Mouse (Mus musculus) MEL-GATA-1-ER (cell line): Measurements from ENCODE around the gene Lbx2.

ENCODE experiments used
- DNase-seq: peaks from one replicate; pipeline ENCODE4 v3.0.0-alpha.2; 2012; ENCODE audit warnings: low read depth; ENCODE audit errors: extremely low read depth

Gene Lbx2

GRCm38 (mm10) chr6:83070311-83071219, 15.6 kb upstream of the Lbx2 start:
- no peak for DNase-seq

DNA sequence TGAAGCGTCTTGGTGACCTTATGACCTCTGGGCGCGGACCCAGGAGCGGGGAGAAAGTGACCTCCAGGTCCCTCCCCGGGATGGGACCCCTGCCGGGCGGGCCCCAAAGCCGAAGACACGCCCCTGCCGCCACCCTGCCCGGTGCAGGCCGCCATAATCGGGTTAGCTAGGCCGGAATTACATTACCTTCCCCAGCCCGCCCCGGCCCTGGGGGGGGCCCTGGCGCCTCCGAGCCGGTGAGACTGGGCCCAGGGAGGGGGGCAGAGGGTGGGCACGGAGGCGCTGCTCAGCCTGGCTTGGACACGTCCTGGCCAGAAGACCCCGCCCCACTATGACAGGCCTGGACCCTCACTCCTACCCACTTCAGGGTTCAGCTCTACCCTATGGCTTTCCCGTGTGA, 14.9 kb upstream of the Lbx2 start:
- no peak for DNase-seq

GRCm38 (mm10) chr6:83074979-83075378, 11.2 kb upstream of the Lbx2 start:
- DNase-seq = no peak

DNA sequence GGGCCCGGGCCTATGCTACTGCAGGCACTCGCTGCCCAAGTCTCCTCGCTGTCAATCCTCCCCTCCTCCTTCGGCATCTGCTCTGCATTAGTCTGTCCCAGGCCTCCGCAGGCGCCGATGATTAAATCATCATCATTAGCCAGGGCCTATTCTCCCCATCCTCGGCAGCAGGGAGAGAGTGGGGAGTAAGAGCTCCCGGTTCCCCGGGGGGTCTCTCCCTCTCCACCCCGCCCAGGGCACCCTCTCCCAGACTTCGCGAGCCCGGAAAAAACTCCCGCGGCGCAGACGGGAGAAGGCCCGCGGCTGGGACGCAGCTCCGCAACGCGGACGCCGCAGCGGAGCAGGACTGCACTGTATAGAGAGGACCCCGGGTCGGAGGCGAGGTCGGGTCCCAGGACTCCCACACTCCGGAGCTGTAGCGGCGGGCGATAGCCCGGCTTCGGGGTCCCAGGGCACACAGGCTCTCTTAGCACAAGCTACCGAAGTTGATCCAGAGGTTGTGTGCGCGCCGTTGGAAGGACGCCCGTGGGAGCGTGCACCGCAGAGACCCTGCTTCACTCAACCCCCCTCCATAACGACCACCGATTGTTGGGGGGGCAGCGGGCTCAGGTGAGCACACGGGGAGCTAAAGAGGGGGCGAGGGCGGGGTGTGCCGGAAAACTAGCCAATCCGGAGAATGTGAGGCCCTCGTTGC, 8.4 kb upstream of the Lbx2 start, which contains the start of gene Pcgf1:
Pcgf1 (plus strand) TSS at position 240 of the 694 bp plus-strand sequence.
- DNase-seq = peak; percentile 15

DNA sequence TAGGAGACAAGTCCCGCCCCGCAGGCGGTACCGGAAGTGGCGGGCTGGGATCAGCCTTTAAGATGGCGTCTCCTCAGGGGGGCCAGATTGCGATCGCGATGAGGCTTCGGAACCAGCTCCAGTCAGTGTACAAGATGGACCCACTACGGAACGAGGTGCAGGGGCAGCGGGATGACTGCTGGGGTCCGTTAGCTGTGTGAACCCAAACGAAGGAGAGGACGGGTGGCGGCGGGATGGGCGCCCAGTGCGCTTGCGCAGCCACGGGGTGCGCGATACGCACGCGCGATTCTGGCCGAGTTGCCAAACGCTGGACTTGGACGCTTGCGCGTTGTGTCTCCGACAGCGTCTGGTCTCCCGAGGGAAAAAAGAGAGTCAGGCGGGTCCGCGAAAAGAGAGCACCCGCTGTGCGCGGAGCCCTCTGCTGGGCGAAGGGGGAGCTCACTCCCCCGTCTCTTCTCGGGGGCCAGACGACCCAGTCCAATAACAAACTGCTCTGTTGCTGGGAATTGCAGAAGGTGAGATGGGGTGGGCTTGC, 7.8 kb upstream of the Lbx2 start:
- DNase-seq = peak; percentile 89

DNA sequence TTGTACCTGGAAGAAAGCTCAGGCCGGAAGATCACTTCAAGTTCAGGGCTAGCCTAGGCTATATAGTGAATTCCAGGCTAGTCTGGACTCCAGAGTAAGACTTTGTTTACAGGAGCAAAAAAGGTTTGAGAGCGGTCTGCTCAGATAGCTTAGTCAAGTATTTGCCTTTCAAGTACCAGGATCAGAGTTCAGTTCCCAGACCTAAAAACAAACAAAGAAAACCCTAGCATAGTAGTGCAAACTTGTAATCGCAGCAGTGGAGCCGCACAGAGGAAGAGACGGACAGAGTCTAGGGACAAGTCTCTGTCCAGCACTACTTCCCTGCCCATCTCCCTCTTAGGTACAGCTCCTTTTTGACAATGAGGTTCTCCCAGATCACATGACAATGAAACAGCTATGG, 6.0 kb upstream of the Lbx2 start:
- no peak for DNase-seq

DNA sequence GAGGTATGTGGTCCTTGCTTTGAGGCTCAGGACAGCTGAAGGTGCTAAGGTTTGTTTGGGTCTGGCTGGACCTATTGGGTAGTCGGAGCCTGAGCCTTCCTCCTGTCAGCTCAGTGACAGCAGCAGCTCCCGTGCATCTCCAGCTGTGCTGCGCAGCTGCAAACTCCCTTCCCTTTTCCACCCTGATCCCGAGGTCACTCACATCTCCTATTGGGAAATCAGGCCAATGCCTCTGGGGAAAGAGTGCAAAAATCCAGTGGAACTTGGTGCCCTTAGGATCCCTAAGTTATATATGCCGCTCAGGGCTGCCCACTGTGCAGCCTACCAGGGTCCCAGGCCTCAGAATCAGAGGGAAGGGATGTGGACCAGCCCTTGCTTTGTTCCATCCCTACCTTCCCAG, 2.7 kb upstream of the Lbx2 start:
- DNase-seq = no peak

DNA sequence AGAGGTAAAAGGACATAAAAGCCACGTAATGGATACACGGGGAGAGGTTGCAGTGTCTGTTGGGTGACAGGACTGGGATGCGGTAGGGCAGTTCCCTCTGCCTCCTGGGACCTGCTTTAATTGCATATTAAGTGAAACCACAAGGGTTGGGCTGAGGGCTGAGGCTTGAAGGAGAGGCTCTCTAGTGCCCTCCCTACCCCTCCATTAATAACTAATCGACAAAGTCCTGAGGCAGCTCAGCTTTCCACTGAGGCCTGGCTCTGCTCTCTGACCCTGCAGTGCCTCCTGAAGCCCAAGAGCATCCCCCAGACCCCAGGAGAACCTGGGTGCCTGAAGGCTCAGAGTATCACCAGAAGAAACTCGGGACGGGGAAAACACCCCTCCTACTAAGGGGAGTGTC, 1.7 kb upstream of the Lbx2 start:
- DNase-seq = no peak

DNA sequence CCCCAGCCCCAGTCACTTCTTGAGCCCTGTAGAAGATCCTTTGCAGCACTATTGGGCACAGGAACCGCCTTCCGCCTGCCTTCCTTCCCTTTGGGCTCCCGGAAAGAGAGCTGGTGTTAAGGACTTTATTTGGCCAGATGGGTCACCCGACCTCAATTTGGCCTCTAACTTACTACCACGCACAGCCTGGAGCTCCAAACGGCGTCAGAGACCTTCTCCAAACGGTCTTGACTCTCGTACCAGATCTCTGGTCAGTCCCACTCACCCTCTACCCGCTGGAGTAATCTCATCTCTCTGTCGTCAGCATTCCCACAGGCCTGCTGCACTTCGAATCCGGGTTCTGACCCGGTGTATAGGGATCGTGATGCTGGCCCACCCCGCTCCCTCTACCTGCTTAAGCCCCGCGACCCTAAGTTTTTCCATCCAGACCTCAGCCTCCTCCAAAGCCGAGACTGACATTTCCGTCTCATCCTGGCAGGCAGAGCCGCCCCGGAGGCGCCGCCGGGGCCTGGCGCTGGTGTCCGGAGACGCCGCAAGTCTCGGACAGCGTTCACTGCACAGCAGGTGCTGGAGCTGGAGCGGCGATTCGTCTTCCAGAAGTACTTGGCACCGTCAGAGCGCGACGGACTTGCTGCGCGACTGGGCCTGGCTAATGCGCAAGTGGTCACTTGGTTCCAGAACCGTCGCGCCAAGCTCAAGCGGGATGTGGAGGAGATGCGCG, 1.2 kb downstream of the Lbx2 start:
- DNase-seq = no peak

GRCm38 (mm10) chr6:83087926-83088260, 1.7 kb downstream of the Lbx2 start:
- DNase-seq = no peak

- DNase-seq = no peak
Measured at GRCm38 (mm10) chr6:83092416-83093127, 6.4 kb downstream of the Lbx2 start.

DNA sequence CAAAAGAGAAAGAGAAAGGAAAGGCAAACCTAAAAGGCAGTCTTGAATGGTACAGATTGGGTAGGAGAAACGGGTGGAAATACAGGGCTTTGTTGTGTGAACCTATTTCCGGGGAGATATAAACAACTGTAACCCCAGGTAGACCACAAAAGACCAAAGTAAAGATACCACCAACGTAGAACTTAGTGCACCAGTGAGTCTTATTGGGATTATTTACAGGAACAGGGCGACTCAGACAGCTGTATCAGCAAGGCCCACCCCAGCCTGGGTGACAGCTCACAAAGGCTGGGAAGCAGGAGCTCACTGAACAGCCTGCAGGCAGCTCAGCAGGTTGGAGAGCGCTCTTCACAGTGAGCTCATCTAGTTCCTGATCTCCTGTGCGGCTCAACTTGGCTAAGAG, 9.8 kb downstream of the Lbx2 start:
- DNase-seq = no peak

- no peak for DNase-seq
Measured at GRCm38 (mm10) chr6:83098411-83098810, 12.2 kb downstream of the Lbx2 start.

DNA sequence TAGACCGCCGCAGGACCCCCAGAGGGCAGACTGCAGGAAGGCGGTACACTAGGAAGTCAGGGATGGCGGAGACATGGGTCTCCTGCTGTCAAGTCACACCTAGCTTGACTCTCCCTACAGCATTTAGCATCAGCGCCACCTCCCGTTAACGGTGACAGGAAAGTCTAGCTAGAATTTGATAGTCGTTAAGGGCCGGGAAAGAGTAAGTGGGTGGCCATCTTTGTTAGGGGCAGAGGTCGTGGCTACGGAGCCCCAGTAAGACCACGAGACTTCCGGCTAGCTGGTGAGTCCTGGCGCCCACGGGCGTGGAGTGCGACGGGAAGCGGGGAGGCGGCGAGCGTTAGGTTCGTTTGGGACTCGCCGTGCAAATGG, 15.1 kb downstream of the Lbx2 start, which contains the start of the genes Ccdc142 and Gm42688:
Ccdc142 (plus strand) TSS at position 286 of the 372 bp plus-strand sequence.
Gm42688 (plus strand) TSS at position 302 of the 372 bp plus-strand sequence.
- peak; percentile 87 for DNase-seq

- DNase-seq = no peak
Measured at GRCm38 (mm10) chr6:83101688-83102556, 15.8 kb downstream of the Lbx2 start.

- no peak for DNase-seq
Measured at GRCm38 (mm10) chr6:83103130-83103650, 17.0 kb downstream of the Lbx2 start.

DNA sequence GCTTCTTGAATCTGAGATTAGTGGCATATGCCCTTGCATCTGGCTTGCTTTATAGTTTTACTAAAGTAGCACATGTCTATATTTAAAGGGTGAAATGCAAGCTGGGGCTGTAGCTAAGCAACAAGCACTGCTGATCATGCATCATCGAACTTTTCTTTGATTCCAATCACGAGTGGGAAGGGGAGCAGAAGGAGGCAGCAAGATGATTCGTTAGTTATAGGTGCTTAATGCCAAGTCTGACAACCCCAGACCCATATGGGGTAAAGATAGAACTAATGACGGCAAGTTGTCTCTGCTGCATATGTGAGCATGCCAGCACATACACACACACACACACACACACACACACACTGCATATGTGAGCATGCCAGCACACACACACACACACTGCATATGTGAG, 18.0 kb downstream of the Lbx2 start:
- no peak for DNase-seq

DNA sequence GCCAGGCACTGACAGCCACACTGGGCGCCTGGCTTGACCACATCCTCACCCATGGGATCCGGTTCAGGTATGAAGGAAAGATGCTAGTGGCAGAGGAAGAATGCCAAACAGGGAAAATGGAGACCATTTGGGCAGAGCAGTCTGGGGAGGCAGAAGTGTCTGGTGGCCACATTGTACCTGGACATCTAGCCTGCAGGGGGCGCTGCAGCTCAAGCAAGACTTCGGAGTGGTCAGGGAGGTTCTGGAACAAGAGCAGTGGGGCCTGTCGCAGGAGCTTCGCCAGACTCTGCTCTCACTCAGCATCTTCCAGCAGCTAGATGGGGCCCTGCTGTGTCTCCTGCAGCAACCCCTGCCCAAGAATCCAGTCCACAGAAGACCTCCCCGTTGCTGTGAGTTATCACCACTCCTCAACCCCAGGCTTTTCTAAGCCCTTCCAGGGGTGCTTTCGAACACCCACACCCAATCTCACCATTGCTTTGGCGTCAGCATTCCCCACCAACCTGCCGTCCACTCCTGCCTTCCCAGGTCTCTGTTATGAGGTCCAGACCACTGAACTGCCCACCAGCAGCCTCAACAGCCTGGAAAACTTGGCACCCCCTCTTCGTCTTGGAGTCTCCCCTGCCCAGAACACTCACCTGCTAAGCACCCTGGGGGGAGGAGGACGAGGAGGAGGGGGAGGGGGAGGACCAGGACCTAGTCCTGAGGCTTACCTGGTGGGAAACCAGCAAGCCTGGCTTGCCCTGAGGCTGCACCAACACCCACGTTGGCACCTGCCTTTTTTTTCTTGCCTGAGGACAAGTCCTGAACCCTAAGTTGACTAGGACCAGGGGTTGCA, 21.6 kb downstream of the Lbx2 start:
- peak; percentile 59 for DNase-seq
